Mouse (Mus musculus): ENCODE measurements around the gene Fmo1.

Fmo1 gene

GRCm38 (mm10) chr1:162866280-162866681 lies at the start of gene Fmo1:
Gene Fmo1, minus strand, starts transcription at chr1:162866610.
- no peak for DNase-seq

DNA sequence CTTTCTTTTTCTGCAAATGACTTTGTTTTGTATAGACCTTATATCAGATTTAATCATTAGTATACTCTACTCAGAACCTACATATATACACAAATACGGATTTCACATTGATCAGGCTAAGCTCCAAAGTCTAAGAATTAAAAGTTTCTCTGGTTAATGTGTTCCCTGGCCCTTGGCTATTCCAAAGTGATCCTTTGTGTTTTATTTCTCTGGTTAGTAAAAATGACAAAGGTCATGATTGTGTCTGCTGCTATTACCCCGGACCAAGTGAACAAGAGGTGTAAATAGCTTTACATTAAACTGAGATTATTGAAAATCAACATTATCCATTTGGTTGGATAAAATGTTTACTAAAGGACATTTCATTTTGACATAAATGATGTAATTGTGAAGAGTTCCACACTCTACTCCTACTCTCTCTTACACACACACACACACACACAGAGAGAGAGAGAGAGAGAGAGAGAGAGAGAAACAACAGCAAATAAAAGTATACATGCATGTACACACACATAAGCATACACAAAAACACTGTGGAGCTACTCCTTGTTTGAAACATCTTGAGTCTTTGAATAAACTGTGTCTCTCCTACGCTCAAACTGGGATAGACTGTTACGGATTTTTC lies 48.6 kb upstream of the Fmo1 start:
- DNase-seq, result no peak

GRCm38 (mm10) chr1:162912085-162912484 lies 45.7 kb upstream of the Fmo1 start:
- DNase-seq, result no peak

GRCm38 (mm10) chr1:162901879-162902278 lies 35.5 kb upstream of the Fmo1 start:
- no peak for DNase-seq

GRCm38 (mm10) chr1:162897838-162898811 lies 31.7 kb upstream of the Fmo1 start, which contains the start of gene Fmo2:
Gene Fmo2, minus strand, starts transcription at chr1:162898726.
- DNase-seq, result peak; percentile 62

- peak; percentile 91 for DNase-seq
Measured at GRCm38 (mm10) chr1:162895900-162896299, 29.5 kb upstream of the Fmo1 start.

DNA sequence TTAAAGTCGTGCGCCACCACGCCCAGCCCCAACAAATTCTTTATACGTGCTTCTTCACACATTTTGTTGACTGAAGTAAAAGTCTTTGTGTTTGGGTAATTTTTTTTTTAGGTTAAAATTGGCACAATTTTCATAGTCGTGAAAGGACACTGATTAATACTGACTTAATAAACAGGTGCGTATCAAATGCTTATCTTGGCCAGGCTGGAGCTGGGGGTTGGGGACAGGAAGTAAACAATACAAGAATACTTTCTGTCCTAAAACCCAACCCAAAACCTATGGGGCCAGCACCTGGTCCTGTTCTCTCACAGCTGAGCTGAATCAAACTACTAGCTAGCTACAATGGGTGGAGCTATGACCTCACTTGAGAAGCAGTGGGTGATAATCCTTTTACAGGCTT lies 26.6 kb upstream of the Fmo1 start:
- DNase-seq, result no peak

DNA sequence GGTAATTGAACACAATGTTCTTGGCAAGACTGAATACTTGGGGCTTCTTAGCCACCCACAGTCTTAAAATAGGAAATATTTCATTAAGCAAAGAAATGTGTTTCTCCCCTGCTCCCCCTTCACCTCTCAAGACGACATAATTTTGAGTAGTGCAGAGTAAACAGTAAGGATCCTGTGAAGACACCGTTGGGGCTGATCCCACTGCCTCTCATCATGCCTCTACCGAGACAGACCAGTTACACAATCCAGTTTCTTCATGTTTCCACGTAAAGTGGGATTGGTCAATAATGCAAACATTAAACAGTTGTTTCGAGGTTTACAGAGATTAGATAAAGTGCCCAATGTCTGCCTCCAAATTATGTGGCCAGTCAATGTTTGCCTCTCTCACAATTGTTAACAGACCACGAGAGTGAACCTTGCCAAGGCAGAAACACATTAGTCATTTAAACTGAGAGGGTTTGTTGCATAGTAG lies 25.6 kb upstream of the Fmo1 start:
- DNase-seq, result peak; percentile 62

- no peak for DNase-seq
Measured at GRCm38 (mm10) chr1:162888646-162889045, 22.2 kb upstream of the Fmo1 start.

GRCm38 (mm10) chr1:162887644-162888043 lies 21.2 kb upstream of the Fmo1 start:
- no peak for DNase-seq

GRCm38 (mm10) chr1:162886138-162886816 lies 19.9 kb upstream of the Fmo1 start:
- no peak for DNase-seq

DNA sequence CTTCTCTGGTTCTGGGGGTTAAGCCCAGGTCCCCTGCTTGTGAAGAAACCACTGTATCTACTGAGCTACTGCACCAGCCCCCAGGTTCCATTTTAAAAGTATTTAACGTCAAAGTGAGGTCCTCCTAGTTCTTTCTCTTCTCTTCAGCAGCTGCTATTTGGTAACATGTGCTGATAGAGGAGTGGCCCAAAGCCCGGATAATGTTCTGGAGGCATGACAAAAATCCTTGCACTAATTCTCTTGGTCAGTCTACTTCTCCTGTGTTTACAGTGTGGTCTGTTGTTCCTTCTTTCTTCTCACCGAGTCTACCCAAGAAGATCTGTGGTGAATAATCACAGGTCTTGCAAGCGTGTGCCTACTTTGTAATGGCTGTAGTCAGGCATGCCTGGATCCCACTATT lies 16.3 kb upstream of the Fmo1 start:
- no peak for DNase-seq

DNA sequence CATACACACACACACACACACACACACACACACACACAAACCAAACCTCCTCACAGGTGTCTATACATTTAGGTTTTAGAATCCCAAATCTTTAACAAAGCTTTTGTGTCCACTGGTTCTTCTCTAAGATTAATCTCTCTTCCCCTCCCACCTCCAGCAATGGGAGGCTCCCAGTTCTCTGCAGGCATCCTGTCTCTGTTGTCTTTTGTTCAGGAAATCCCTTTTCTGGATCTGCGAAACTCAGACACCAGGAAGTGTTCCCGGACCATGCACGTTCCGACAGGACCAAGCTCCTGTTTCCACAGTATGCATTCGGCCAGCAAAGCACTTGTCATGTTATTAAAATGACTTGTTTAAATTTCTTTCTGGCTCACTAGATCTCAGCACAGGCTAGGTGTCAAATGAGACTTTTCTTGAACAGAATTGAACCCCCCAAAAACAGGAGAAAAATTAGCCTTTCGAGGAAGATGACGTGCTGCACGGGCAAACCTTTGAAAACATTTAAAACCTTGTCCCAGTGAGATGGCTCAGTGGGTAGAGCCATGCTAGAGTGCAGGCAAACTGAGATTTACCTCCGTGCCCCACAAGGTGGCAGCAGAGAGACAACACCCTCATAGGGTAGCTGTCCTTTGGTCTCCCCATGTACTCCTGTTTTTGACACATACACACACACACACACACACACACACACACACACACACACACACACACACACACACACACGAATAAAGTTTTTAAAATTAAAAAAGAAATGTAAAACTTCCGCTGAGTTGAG lies 13.4 kb upstream of the Fmo1 start:
- DNase-seq, result peak; percentile 85

DNA sequence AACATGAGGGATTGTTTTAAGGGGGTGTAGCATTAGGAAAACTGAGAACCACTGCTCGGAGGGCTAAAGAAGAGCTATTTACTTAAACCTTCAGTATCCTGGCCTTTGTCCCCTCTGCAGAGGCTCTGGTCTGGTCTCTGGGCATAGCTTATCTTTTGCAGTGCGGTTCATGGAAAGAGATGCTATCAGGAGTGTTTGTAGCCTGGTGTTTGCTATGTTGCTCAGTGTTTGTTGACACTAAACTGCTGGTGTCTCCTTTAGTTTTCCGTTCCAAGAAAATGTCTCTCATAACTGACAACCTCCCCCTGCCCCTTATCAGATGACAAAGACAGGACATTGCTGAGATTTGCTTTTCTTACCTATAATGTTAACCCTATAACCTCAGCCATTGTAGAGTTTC lies 8.7 kb upstream of the Fmo1 start:
- no peak for DNase-seq

GRCm38 (mm10) chr1:162871701-162872311 lies 5.4 kb upstream of the Fmo1 start:
- DNase-seq, result no peak

DNA sequence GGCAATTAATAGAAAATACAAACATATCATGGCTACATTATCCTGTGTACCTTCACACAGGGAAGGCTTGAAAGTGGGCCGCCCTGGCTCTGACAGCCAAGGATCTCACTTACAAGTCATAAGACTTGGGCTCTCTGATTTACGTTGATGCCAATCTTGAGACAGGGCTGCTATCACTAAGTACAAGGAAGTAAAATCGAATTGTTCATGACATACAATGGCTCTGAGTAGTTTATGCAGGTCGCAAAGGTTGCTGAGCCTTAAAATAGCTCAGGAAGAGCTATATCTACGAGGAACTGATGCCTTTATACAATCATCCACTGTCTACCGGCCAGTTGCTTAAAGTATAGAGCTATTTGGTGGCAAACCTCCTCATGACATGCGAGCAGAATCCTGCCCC lies 4.6 kb upstream of the Fmo1 start:
- DNase-seq, result no peak

DNA sequence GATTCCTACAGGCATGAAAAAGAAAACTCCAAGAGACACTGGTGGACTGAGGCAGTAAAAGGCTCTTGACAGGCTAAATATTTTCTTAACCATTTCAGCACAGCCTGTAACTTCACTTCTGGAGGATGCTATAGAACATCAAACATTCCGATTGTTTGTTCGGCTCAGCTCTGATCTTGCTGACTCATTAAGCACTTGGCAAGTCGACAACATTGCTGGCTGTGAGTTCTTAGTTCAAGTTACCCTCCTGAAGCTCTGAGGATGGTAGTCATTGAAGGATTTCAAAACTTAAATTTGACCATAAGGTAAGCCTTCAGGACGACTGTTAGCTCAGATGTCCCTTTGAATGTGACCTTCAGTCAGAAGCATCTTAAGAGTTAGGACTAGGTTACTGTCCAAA lies 986 bp upstream of the Fmo1 start:
- DNase-seq, result no peak

DNA sequence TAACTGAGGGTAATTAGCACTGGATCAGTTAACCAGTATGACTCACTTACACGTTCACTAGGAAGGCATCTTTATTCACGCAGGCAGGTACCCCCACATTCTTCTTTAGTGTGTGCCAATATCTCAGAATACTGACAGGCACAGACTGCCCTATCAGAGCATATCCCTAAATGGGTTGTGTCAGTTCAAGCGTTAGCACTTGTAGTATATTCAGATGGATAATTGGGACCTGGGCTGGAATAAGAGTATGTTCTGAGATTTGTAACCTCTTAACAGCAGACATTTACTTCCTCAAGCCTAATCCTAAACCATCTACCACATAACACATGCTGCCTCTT lies 948 bp downstream of the Fmo1 start:
- DNase-seq, result no peak

GRCm38 (mm10) chr1:162864816-162865492 lies 1.5 kb downstream of the Fmo1 start:
- DNase-seq, result no peak

GRCm38 (mm10) chr1:162864279-162864678 lies 2.1 kb downstream of the Fmo1 start:
- no peak for DNase-seq

DNA sequence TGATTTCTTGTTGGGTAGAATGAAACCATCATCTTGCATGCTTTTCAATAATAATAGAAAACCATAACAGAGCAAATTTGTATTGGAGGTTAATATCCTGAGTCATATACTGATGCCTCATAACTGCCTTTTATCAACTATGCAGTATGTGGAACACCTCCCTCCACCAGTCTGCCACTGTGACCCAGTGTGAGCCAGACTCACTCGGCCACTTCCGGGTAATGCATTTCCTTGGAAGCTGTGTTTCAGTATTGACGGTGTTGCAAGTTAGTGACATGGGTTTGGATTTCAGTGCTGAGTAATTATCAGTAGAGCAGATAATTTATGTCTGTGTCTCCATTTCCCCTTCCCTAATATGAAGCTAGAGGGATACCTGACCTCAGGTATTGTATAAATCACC lies 2.8 kb downstream of the Fmo1 start:
- no peak for DNase-seq

GRCm38 (mm10) chr1:162862328-162862727 lies 4.1 kb downstream of the Fmo1 start:
- DNase-seq, result no peak

All from lung, postnatal 14 days (tissue).